Mouse (Mus musculus): ENCODE measurements around the gene Ddx43.

- no peak for TF ChIP-seq POLR2A (IDR thresholded peaks at IDR 0.05; ENCODE audit: insufficient read length, low read depth)
- no peak for TF ChIP-seq MAX (IDR thresholded peaks at IDR 0.05; ENCODE audit: low read depth)
- TF ChIP-seq REST (IDR thresholded peaks at IDR 0.05; ENCODE audit: insufficient read depth, insufficient read length): no peak
- no peak for TF ChIP-seq TCF3 (IDR thresholded peaks at IDR 0.05; ENCODE audit: insufficient read length, low read depth)
- no peak for TF ChIP-seq CEBPB (IDR thresholded peaks at IDR 0.05; ENCODE audit: insufficient read depth, poor library complexity, severe bottlenecking)
- no peak for TF ChIP-seq USF1 (IDR thresholded peaks at IDR 0.05; ENCODE audit: low read depth)
Measured at GRCm38 (mm10) chr9:78428870-78429432, 33.4 kb downstream of the Ddx43 start.

All from myocyte (in vitro differentiated cells).